In genomic region chr13:54309354-54309753, GRCm38 (mm10) we compare ENCODE assay signal across 9 mouse cellular contexts.
DNase-seq lines count a peak whose midpoint lies in the region; ATAC-seq and TF ChIP-seq lines count a peak whose summit lies in the region.
"Had no signal": no experiment of that assay in that cellular context is flagged by ENCODE, and none has a peak within 500 bp of the region (broad histone marks: within the 10 kb centered on the region; RNA-seq: fewer than 3 reads in every experiment).

No protein-coding gene starts in this region.

- no peak overlapping the region for H3K4me3 ChIP-seq in heart, embryonic 10.5 days
- H3K4me3 ChIP-seq in forebrain, embryonic 15.5 days = no peak overlapping the region
- no peak overlapping the region for H3K4me3 ChIP-seq in limb, embryonic 15.5 days
- no peak overlapping the region for H3K4me3 ChIP-seq in liver, embryonic 12.5 days
- H3K4me3 ChIP-seq in liver, postnatal 0 days (ENCODE audit: low read depth, low read length) = no peak overlapping the region

- peaks cover 34% of the 10 kb centered on the region for H3K4me1 ChIP-seq in heart, embryonic 10.5 days
- peaks cover 43% of the 10 kb centered on the region for H3K4me1 ChIP-seq in forebrain, embryonic 15.5 days
- H3K4me1 ChIP-seq in limb, embryonic 15.5 days = peaks cover 6% of the 10 kb centered on the region; the same call in 1 of the 2 replicates
- H3K4me1 ChIP-seq in liver, embryonic 12.5 days = peaks cover 10% of the 10 kb centered on the region
- H3K4me1 ChIP-seq in liver, postnatal 0 days (ENCODE audit: insufficient read depth) = no peaks in the 10 kb centered on the region

- DNase-seq in heart, embryonic 10.5 days (ENCODE audit: low spot score) = no peak
- DNase-seq in heart, postnatal 25 days (ENCODE audit: low spot score) = no peak
- DNase-seq in MN1 (ENCODE audit: low spot score) = peak; percentile 64
- DNase-seq in gastrocnemius, postnatal 36 days = no peak
- DNase-seq in liver, postnatal 0 days = no peak

- H3K27ac ChIP-seq in heart, embryonic 10.5 days = 0 out of 2 replicates have a peak overlapping the region, but pooled peaks have one; percentile 17
- peak overlapping the region; percentile 91 for H3K27ac ChIP-seq in forebrain, embryonic 15.5 days (replicated peaks)
- H3K27ac ChIP-seq in limb, embryonic 15.5 days = 0 out of 2 replicates have a peak overlapping the region, but pooled peaks have one; percentile 40
- no peak overlapping the region for H3K27ac ChIP-seq in liver, embryonic 12.5 days
- H3K27ac ChIP-seq in liver, postnatal 0 days (ENCODE audit: low read depth) = no peak overlapping the region
- H3K27ac ChIP-seq: liver, embryonic 14.5 days had no signal

- H3K27me3 ChIP-seq in heart, embryonic 10.5 days (ENCODE audit: insufficient read depth, poor library complexity, severe bottlenecking) = no peaks in the 10 kb centered on the region; the same call in 1 of the 2 replicates
- H3K27me3 ChIP-seq in forebrain, embryonic 15.5 days = no peaks in the 10 kb centered on the region
- no peaks in the 10 kb centered on the region for H3K27me3 ChIP-seq in limb, embryonic 15.5 days
- H3K27me3 ChIP-seq in liver, embryonic 12.5 days (replicated peaks) = peaks cover 11% of the 10 kb centered on the region
- H3K27me3 ChIP-seq in liver, postnatal 0 days (ENCODE audit: insufficient read depth, low read length) = no peaks in the 10 kb centered on the region; the same call in 1 of the 2 replicates

- H3K9me3 ChIP-seq in heart, embryonic 10.5 days = no peaks in the 10 kb centered on the region
- no peaks in the 10 kb centered on the region for H3K9me3 ChIP-seq in forebrain, embryonic 15.5 days
- H3K9me3 ChIP-seq in limb, embryonic 15.5 days = no peaks in the 10 kb centered on the region
- no peaks in the 10 kb centered on the region for H3K9me3 ChIP-seq in liver, embryonic 12.5 days (replicated peaks)
- H3K9me3 ChIP-seq in liver, postnatal 0 days (ENCODE audit: low read length) = no peaks in the 10 kb centered on the region

- H3K36me3 ChIP-seq in heart, embryonic 10.5 days = no peaks in the 10 kb centered on the region
- H3K36me3 ChIP-seq in forebrain, embryonic 15.5 days = no peaks in the 10 kb centered on the region; the same call in 1 of the 2 replicates
- no peaks in the 10 kb centered on the region for H3K36me3 ChIP-seq in limb, embryonic 15.5 days
- H3K36me3 ChIP-seq in liver, embryonic 12.5 days = no peaks in the 10 kb centered on the region
- H3K36me3 ChIP-seq in liver, postnatal 0 days (replicated peaks; ENCODE audit: insufficient read depth, low read length) = no peaks in the 10 kb centered on the region

- no peak for TF ChIP-seq EP300 in liver, postnatal 0 days (IDR thresholded peaks at IDR 0.05; ENCODE audit: low read depth)

- TF ChIP-seq CTCF in liver, postnatal 0 days (IDR thresholded peaks at IDR 0.05; ENCODE audit: low read depth) = no peak

- intact Hi-C loops in heart, postnatal 25 days (cut with DNase I) = no loop called here
- intact Hi-C loops in gastrocnemius, postnatal 36 days (cut with DNase I) = no loop called here

- H3K4me2 ChIP-seq in forebrain, embryonic 15.5 days (replicated peaks) = no peak overlapping the region
- H3K4me2 ChIP-seq in limb, embryonic 15.5 days = no peak overlapping the region
- H3K4me2 ChIP-seq in liver, embryonic 12.5 days = no peak overlapping the region
- no peak overlapping the region for H3K4me2 ChIP-seq in liver, postnatal 0 days (ENCODE audit: low read depth, low read length)

- no peak overlapping the region for H3K9ac ChIP-seq in forebrain, embryonic 15.5 days (replicated peaks)
- H3K9ac ChIP-seq in limb, embryonic 15.5 days = no peak overlapping the region
- no peak overlapping the region for H3K9ac ChIP-seq in liver, embryonic 12.5 days
- H3K9ac ChIP-seq in liver, postnatal 0 days (replicated peaks) = no peak overlapping the region
- H3K9ac ChIP-seq: liver, embryonic 14.5 days had no signal

- ATAC-seq in forebrain, embryonic 15.5 days (replicated peaks) = peak; percentile 78
- ATAC-seq in limb, embryonic 15.5 days (ENCODE audit: insufficient number of reproducible peaks, low FRiP score, low TSS enrichment, low read depth) = no peak
- ATAC-seq in liver, embryonic 12.5 days = no peak
- ATAC-seq in liver, postnatal 0 days = no peak

- WGBS in heart, embryonic 10.5 days = 53% methylated on average over 5 of the region's 5 CpGs
- 6% methylated on average over 5 of the region's 5 CpGs for whole genome bisulfite sequencing in forebrain, embryonic 15.5 days
- WGBS in limb, embryonic 15.5 days = 34% methylated on average over 5 of the region's 5 CpGs
- WGBS in liver, embryonic 12.5 days (ENCODE audit: insufficient replicate concordance) = 46% methylated on average over 5 of the region's 5 CpGs
- 45% methylated on average over 5 of the region's 5 CpGs for WGBS in liver, postnatal 0 days (ENCODE audit: insufficient replicate concordance)

Comparison
In these comparisons a context has a peak if more than half of its experiments do, and no peak if none do; other contexts are left out.
1. H3K27ac ChIP-seq: peak in heart, embryonic 10.5 days (single experiment), forebrain, embryonic 15.5 days (single experiment) and limb, embryonic 15.5 days (single experiment); none in liver, embryonic 12.5 days (single experiment) and liver, postnatal 0 days (single experiment).